ENCODE assay signal across 10 mouse cellular contexts in genomic region chr8:121377680-121378079, GRCm38 (mm10).
A peak's percentile ranks its signal among the peaks of the same experiment; 100 is the strongest.
DNase-seq lines count a peak whose midpoint lies in the region; ATAC-seq and TF ChIP-seq lines count a peak whose summit lies in the region.
"Had no signal": no experiment of that assay in that cellular context is flagged by ENCODE, and none has a peak within 500 bp of the region (broad histone marks: within the 10 kb centered on the region; RNA-seq: fewer than 3 reads in every experiment).

No protein-coding gene starts in this region.

- TF ChIP-seq CTCF in kidney, postnatal 0 days (IDR thresholded peaks at IDR 0.05; ENCODE audit: low read depth): no peak

- H3K4me2 ChIP-seq in embryonic facial prominence, embryonic 13.5 days: 0 out of 2 replicates have a peak overlapping the region, but pooled peaks have one; percentile 10
- no peak overlapping the region for H3K4me2 ChIP-seq in kidney, postnatal 0 days (ENCODE audit: low read length)
- 0 out of 2 replicates have a peak overlapping the region, but pooled peaks have one; percentile 16 for H3K4me2 ChIP-seq in neural tube, embryonic 12.5 days (replicated peaks)

- H3K9me3 ChIP-seq in embryonic facial prominence, embryonic 13.5 days: no peaks in the 10 kb centered on the region
- no peaks in the 10 kb centered on the region for H3K9me3 ChIP-seq in kidney, postnatal 0 days (replicated peaks; ENCODE audit: low read length)
- H3K9me3 ChIP-seq in neural tube, embryonic 12.5 days: no peaks in the 10 kb centered on the region

- 0 out of 2 replicates have a peak overlapping the region, but pooled peaks have one; percentile 22 for H3K9ac ChIP-seq in embryonic facial prominence, embryonic 13.5 days
- no peak overlapping the region for H3K9ac ChIP-seq in kidney, postnatal 0 days (ENCODE audit: low read depth, low read length)
- H3K9ac ChIP-seq in neural tube, embryonic 12.5 days: no peak overlapping the region

- 0 out of 2 replicates have a peak, but pooled peaks have one; percentile 43 for ATAC-seq in embryonic facial prominence, embryonic 13.5 days (ENCODE audit: insufficient number of reproducible peaks, insufficient read depth, low FRiP score, low TSS enrichment, low read depth)
- peak; percentile 37; the same call in 1 of the 2 replicates for ATAC-seq in kidney, postnatal 0 days (replicated peaks; ENCODE audit: low FRiP score, low read depth)
- no peak for ATAC-seq in neural tube, embryonic 12.5 days (ENCODE audit: low FRiP score, low read depth)
- no peak for ATAC-seq in CD4-positive, CD25-positive, alpha-beta regulatory T cell, adult 4 months

- peak; percentile 45 for DNase-seq in kidney, adult 11 months
- DNase-seq in kidney, adult 18-20 months: no peak
- peak; percentile 75 for DNase-seq in kidney, postnatal 0 days (ENCODE audit: low spot score)
- no peak for DNase-seq in retina, postnatal 1 day
- DNase-seq in cerebellum, adult 9-10 months: no peak
- DNase-seq: gastrocnemius, postnatal 25 days; lung, postnatal 14 days had no signal

- H3K27me3 ChIP-seq in embryonic facial prominence, embryonic 13.5 days: peaks cover 54% of the 10 kb centered on the region
- no peaks in the 10 kb centered on the region for H3K27me3 ChIP-seq in kidney, postnatal 0 days (ENCODE audit: insufficient read depth, low read length)
- H3K27me3 ChIP-seq in neural tube, embryonic 12.5 days (replicated peaks): no peaks in the 10 kb centered on the region

- 4% methylated on average over 10 of the region's 10 CpGs for WGBS in embryonic facial prominence, embryonic 13.5 days
- WGBS in kidney, postnatal 0 days: 7% methylated on average over 10 of the region's 10 CpGs
- 4% methylated on average over 10 of the region's 10 CpGs for WGBS in neural tube, embryonic 12.5 days

- H3K36me3 ChIP-seq in embryonic facial prominence, embryonic 13.5 days: no peaks in the 10 kb centered on the region
- no peaks in the 10 kb centered on the region for H3K36me3 ChIP-seq in kidney, postnatal 0 days (ENCODE audit: insufficient read depth, low read length)
- no peaks in the 10 kb centered on the region for H3K36me3 ChIP-seq in neural tube, embryonic 12.5 days

- no peak overlapping the region for H3K4me3 ChIP-seq in embryonic facial prominence, embryonic 13.5 days
- no peak overlapping the region for H3K4me3 ChIP-seq in kidney, postnatal 0 days (replicated peaks; ENCODE audit: low read depth, low read length)
- H3K4me3 ChIP-seq in neural tube, embryonic 12.5 days: no peak overlapping the region

- H3K27ac ChIP-seq in embryonic facial prominence, embryonic 13.5 days: peak overlapping the region; percentile 5; the same call in 1 of the 2 replicates
- peak overlapping the region; percentile 83; the same call in 1 of the 2 replicates for H3K27ac ChIP-seq in kidney, postnatal 0 days
- H3K27ac ChIP-seq in neural tube, embryonic 12.5 days: no peak overlapping the region

- H3K4me1 ChIP-seq in embryonic facial prominence, embryonic 13.5 days: peaks cover 37% of the 10 kb centered on the region
- peaks cover 43% of the 10 kb centered on the region for H3K4me1 ChIP-seq in kidney, postnatal 0 days (replicated peaks; ENCODE audit: insufficient read depth, low read length)
- H3K4me1 ChIP-seq in neural tube, embryonic 12.5 days: peaks cover 32% of the 10 kb centered on the region

Comparison
In these comparisons a context has a peak if more than half of its experiments do, and no peak if none do; other contexts are left out.
1. DNase-seq: peak in kidney, adult 11 months (single experiment) and kidney, postnatal 0 days (single experiment); none in kidney, adult 18-20 months (single experiment), retina, postnatal 1 day (single experiment) and cerebellum, adult 9-10 months (single experiment).
2. ATAC-seq: peak in embryonic facial prominence, embryonic 13.5 days (single experiment) and kidney, postnatal 0 days (single experiment); none in neural tube, embryonic 12.5 days (single experiment) and CD4-positive, CD25-positive, alpha-beta regulatory T cell, adult 4 months (single experiment).